Mouse (Mus musculus): ENCODE results near the gene BC053393. TPM values are rescaled to one million over a fixed set of nuclear protein-coding genes. Genes with fewer than 3 reads are reported as not detected.

The BC053393 gene
- polyA plus RNA-seq, 1 experiment from 2014 or later: not detected

GRCm38 (mm10) chr11:46578771-46579281, 7.5 kb downstream of the BC053393 start:
- no peak overlapping the region for H3K4me2 ChIP-seq (replicated peaks; ENCODE audit: low read depth)
- no peak overlapping the region for H3K27ac ChIP-seq (replicated peaks)
- H3K36me3 ChIP-seq (ENCODE audit: control insufficient read depth, insufficient read depth, low read length): no peaks in the 10 kb centered on the region
- H3K9ac ChIP-seq (ENCODE audit: low read length): no peak overlapping the region
- no peaks in the 10 kb centered on the region for H3K4me1 ChIP-seq (replicated peaks; ENCODE audit: control insufficient read depth, insufficient read depth)
- H3K4me3 ChIP-seq (ENCODE audit: low read depth, low read length): no peak overlapping the region
- no peak for ATAC-seq (ENCODE audit: low FRiP score, low TSS enrichment)
- TF ChIP-seq EP300 (optimal IDR thresholded peaks at IDR 0.05): no peak
- no peak for TF ChIP-seq CTCF (IDR thresholded peaks at IDR 0.05; ENCODE audit: low read depth)
- H3K9me3 ChIP-seq (ENCODE audit: control insufficient read depth, low read length): no peaks in the 10 kb centered on the region
- no peaks in the 10 kb centered on the region for H3K27me3 ChIP-seq (ENCODE audit: control insufficient read depth, insufficient read depth, low read length)
- 40% methylated on average over 5 of the region's 5 CpGs for WGBS
- DNase-seq (ENCODE audit: low spot score): no peak

DNA sequence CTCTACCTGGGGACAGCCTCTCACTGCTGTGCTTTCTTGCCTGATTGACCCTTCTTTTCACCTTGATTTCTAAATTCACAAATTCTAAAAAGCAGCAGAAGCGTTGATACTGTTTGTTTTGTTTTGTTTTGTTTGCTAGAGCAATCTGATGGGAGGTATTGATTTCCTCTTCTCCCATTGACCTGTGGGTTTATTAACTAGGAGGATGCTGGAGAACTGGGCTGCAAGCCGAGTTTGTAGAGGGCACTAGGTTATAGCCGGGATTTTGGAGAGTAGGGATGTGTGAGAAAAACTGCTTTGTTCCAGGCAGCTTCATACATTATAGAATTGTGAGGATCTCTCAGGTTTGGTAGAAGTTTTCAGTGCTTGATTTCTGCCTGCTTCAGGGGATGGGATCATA, 9.1 kb downstream of the BC053393 start:
- Histone ChIP-seq H3K4me1 (replicated peaks; ENCODE audit: control insufficient read depth, insufficient read depth) (no peaks in the 10 kb centered on the region), H3K4me2 (replicated peaks; ENCODE audit: low read depth) (no peak overlapping the region), H3K36me3 (ENCODE audit: control insufficient read depth, insufficient read depth, low read length) (no peaks in the 10 kb centered on the region), H3K27ac (replicated peaks) (no peak overlapping the region), H3K9me3 (ENCODE audit: control insufficient read depth, low read length) (no peaks in the 10 kb centered on the region), H3K27me3 (ENCODE audit: control insufficient read depth, insufficient read depth, low read length) (no peaks in the 10 kb centered on the region), H3K9ac (ENCODE audit: low read length) (no peak overlapping the region), H3K4me3 (ENCODE audit: low read depth, low read length) (no peak overlapping the region)
- TF ChIP-seq EP300 (optimal IDR thresholded peaks at IDR 0.05): no peak
- TF ChIP-seq CTCF (IDR thresholded peaks at IDR 0.05; ENCODE audit: low read depth): no peak
- ATAC-seq (ENCODE audit: low FRiP score, low TSS enrichment) (no peak), DNase-seq (ENCODE audit: low spot score) (no peak)
- WGBS: 60% methylated on average over 3 of the region's 3 CpGs

GRCm38 (mm10) chr11:46582741-46583140, 11.4 kb downstream of the BC053393 start:
- TF ChIP-seq EP300 (optimal IDR thresholded peaks at IDR 0.05) (no peak), CTCF (IDR thresholded peaks at IDR 0.05; ENCODE audit: low read depth) (no peak)
- H3K36me3 ChIP-seq (ENCODE audit: control insufficient read depth, insufficient read depth, low read length): no peaks in the 10 kb centered on the region
- H3K4me3 ChIP-seq (ENCODE audit: low read depth, low read length): no peak overlapping the region
- 66% methylated on average over 5 of the region's 5 CpGs for WGBS
- no peak overlapping the region for H3K27ac ChIP-seq (replicated peaks)
- ATAC-seq (ENCODE audit: low FRiP score, low TSS enrichment) (no peak), DNase-seq (ENCODE audit: low spot score) (no peak)
- H3K4me2 ChIP-seq (replicated peaks; ENCODE audit: low read depth): no peak overlapping the region
- H3K9me3 ChIP-seq (ENCODE audit: control insufficient read depth, low read length): no peaks in the 10 kb centered on the region
- H3K4me1 ChIP-seq (replicated peaks; ENCODE audit: control insufficient read depth, insufficient read depth): no peaks in the 10 kb centered on the region
- no peaks in the 10 kb centered on the region for H3K27me3 ChIP-seq (ENCODE audit: control insufficient read depth, insufficient read depth, low read length)
- H3K9ac ChIP-seq (ENCODE audit: low read length): no peak overlapping the region

DNA sequence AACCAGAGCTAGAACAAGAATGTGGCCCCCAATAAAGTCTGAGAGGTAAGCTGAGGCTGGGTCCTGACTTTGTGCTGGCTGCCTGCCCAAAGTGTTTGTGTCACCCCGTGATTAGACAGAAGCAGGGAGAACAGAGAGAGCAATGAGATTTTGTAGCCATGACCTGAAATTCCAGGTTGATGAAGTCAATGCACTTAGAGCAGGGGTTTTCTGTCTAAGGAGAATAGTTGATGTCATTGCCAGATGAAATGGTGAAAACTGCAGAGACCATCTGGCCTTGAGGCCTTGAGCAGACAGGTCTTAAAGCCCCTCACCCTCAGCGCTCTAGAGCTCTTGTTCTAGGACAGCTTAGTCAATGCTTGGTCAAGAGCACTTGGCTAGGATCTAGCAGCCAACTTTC, 21.1 kb downstream of the BC053393 start:
- no peak overlapping the region for H3K4me3 ChIP-seq (ENCODE audit: low read depth, low read length)
- no peaks in the 10 kb centered on the region for H3K27me3 ChIP-seq (ENCODE audit: control insufficient read depth, insufficient read depth, low read length)
- H3K36me3 ChIP-seq (ENCODE audit: control insufficient read depth, insufficient read depth, low read length): no peaks in the 10 kb centered on the region
- H3K9ac ChIP-seq (ENCODE audit: low read length): no peak overlapping the region
- no peaks in the 10 kb centered on the region for H3K4me1 ChIP-seq (replicated peaks; ENCODE audit: control insufficient read depth, insufficient read depth)
- H3K27ac ChIP-seq (replicated peaks): no peak overlapping the region
- DNase-seq (ENCODE audit: low spot score): no peak
- ATAC-seq (ENCODE audit: low FRiP score, low TSS enrichment): no peak
- no peaks in the 10 kb centered on the region for H3K9me3 ChIP-seq (ENCODE audit: control insufficient read depth, low read length)
- TF ChIP-seq EP300 (optimal IDR thresholded peaks at IDR 0.05) (no peak), CTCF (IDR thresholded peaks at IDR 0.05; ENCODE audit: low read depth) (no peak)
- 62% methylated on average over 2 of the region's 2 CpGs for WGBS
- H3K4me2 ChIP-seq (replicated peaks; ENCODE audit: low read depth): no peak overlapping the region

GRCm38 (mm10) chr11:46619929-46620328, 48.6 kb downstream of the BC053393 start:
- no peak overlapping the region for H3K4me2 ChIP-seq (replicated peaks; ENCODE audit: low read depth)
- H3K4me3 ChIP-seq (ENCODE audit: low read depth, low read length): no peak overlapping the region
- 86% methylated on average over 1 of the region's 1 CpGs for WGBS
- no peaks in the 10 kb centered on the region for H3K4me1 ChIP-seq (replicated peaks; ENCODE audit: control insufficient read depth, insufficient read depth)
- ATAC-seq (ENCODE audit: low FRiP score, low TSS enrichment): no peak
- no peaks in the 10 kb centered on the region for H3K27me3 ChIP-seq (ENCODE audit: control insufficient read depth, insufficient read depth, low read length)
- no peak for DNase-seq (ENCODE audit: low spot score)
- no peaks in the 10 kb centered on the region for H3K9me3 ChIP-seq (ENCODE audit: control insufficient read depth, low read length)
- H3K9ac ChIP-seq (ENCODE audit: low read length): no peak overlapping the region
- no peaks in the 10 kb centered on the region for H3K36me3 ChIP-seq (ENCODE audit: control insufficient read depth, insufficient read depth, low read length)
- no peak overlapping the region for H3K27ac ChIP-seq (replicated peaks)
- TF ChIP-seq EP300 (optimal IDR thresholded peaks at IDR 0.05) (no peak), CTCF (IDR thresholded peaks at IDR 0.05; ENCODE audit: low read depth) (no peak)

DNA sequence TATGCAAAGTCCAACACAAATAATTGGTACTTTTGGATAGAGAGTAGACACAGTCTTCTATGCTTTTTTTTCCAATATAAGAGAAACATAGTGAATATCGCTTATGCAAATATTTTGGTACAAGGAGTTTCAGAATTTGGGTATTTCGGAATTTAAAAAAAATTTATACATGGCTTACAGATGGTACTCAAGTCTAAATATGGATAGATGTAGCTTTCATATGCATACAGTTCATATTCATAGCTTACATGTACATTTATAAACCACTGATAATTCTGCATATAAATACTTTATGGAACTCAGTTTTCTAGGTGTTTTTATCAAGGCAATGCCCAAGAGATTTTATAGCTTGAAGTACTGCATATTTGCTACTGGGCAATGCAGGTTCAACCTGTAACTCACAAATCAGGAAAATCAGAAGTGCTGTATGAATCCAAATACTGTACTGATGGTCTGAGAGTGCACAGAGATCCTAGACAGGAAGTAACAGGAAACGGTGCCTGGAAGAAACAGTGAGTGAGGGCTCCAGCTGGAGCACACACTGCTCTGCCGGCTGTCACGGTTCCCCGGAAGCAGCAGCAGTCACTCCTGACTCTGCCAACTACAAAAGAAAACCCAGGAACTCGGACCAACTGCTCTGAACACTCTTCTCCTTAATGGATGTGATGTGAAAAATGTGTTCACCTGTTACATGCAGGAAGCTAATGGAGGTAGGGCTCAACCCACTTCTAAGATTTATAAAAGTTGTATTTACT, 49.3 kb downstream of the BC053393 start:
- no peak for TF ChIP-seq CTCF (IDR thresholded peaks at IDR 0.05; ENCODE audit: low read depth)
- no peak for TF ChIP-seq EP300 (optimal IDR thresholded peaks at IDR 0.05)
- H3K27me3 ChIP-seq (ENCODE audit: control insufficient read depth, insufficient read depth, low read length): no peaks in the 10 kb centered on the region
- ATAC-seq (ENCODE audit: low FRiP score, low TSS enrichment) (no peak), DNase-seq (ENCODE audit: low spot score) (no peak)
- 48% methylated on average over 7 of the region's 7 CpGs for WGBS
- no peak overlapping the region for H3K4me2 ChIP-seq (replicated peaks; ENCODE audit: low read depth)
- no peaks in the 10 kb centered on the region for H3K4me1 ChIP-seq (replicated peaks; ENCODE audit: control insufficient read depth, insufficient read depth)
- no peaks in the 10 kb centered on the region for H3K9me3 ChIP-seq (ENCODE audit: control insufficient read depth, low read length)
- no peak overlapping the region for H3K9ac ChIP-seq (ENCODE audit: low read length)
- no peak overlapping the region for H3K4me3 ChIP-seq (ENCODE audit: low read depth, low read length)
- H3K27ac ChIP-seq (replicated peaks): no peak overlapping the region
- H3K36me3 ChIP-seq (ENCODE audit: control insufficient read depth, insufficient read depth, low read length): no peaks in the 10 kb centered on the region
